Mouse (Mus musculus) bone marrow, adult 2 months (tissue): ENCODE measurements around the gene Gm42421. TPM values are rescaled to one million over a fixed set of nuclear protein-coding genes. Genes with fewer than 3 reads are reported as not detected.

Source experiments
- H3K27ac ChIP-seq: fragments of 200-500 bp; 2 replicates; pipeline ENCODE4 v1.5.1; 2012; ENCODE audit warnings: low read depth, mild to moderate bottlenecking, control low read depth, inconsistent platforms, low read length; ENCODE audit not compliant: control insufficient read depth, poor library complexity, insufficient read depth
- H3K4me1 ChIP-seq: fragments of 200-500 bp; 2 replicates; pipeline ENCODE4 v1.6.1; 2011; ENCODE audit warnings: low read length; ENCODE audit not compliant: control insufficient read depth, insufficient read depth
- H3K4me3 ChIP-seq: fragments of 200-500 bp; replicated peaks from 2 replicates; pipeline ENCODE3; 2011; ENCODE audit warnings: mild to moderate bottlenecking, low read depth, low read length, control low read depth; ENCODE audit not compliant: control insufficient read depth
- CTCF ChIP-seq: fragments of 200-500 bp; IDR thresholded peaks from 2 replicates; pipeline ENCODE4 v1.5.1; 2011; ENCODE audit warnings: low read length, control low read depth; ENCODE audit not compliant: control insufficient read depth, insufficient read depth
- POLR2A ChIP-seq: fragments of 200-500 bp; IDR thresholded peaks from 2 replicates; pipeline ENCODE4 v1.6.1; 2011; ENCODE audit warnings: low read depth, mild to moderate bottlenecking, control low read depth, low read length, borderline replicate concordance; ENCODE audit not compliant: control insufficient read depth
- WGBS: fragments of 180-500 bp; shearing (Covaris S2); methylation state at CpG from one replicate; pipeline ENCODE4 v1.1.7; 2018; 5-methylcytosine and 5-hydroxymethylcytosine counted together
- polyA plus RNA-seq: library from polyadenylated mRNA; stranded (reverse); fragments of >200 nt; gene quantifications from 2 replicates; pipeline ENCODE4 v1.2.4, GENCODE M21; 2011; ENCODE audit warnings: low replicate concordance; ENCODE audit not compliant: missing spikeins, insufficient read depth, insufficient read length

Gm42421 gene
- polyA plus RNA-seq = 1.5 and 4.5 TPM in 2 replicates

DNA sequence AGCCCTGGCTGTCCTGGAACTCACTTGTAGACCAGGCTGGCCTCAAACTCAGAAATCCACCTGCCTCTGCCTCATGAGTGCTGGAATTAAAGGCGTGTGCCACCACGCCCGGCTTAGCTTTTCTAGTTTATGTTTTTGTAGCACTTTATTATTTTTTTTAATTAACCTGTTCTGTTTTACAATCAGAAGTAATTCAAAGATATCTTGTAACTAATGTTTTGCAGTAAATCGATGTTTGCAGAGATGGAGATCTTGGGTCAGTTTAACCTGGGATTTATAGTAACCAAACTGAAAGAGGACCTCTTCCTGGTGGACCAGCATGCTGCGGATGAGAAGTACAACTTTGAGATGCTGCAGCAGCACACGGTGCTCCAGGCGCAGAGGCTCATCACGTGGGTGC is at the start of gene Gm42421:
TSS of gene Gm42421 (plus strand) at position 301 of the 400 bp plus-strand sequence.
- TF ChIP-seq POLR2A (no peak), CTCF (no peak)
- Histone ChIP-seq H3K27ac (no peak within 1 kb of the TSS), H3K4me3 (no peak within 1 kb of the TSS), H3K4me1 (no peaks in the 10 kb centered on the region; the same call in 1 of the 2 replicates)
- 93% methylated on average over 8 of the region's 8 CpGs for WGBS

- TF ChIP-seq CTCF (no peak), POLR2A (no peak)
- H3K4me3 ChIP-seq = no peak overlapping the region
- 98% methylated on average over 3 of the region's 3 CpGs for WGBS
- H3K27ac ChIP-seq = no peak overlapping the region
- no peaks in the 10 kb centered on the region for H3K4me1 ChIP-seq
Observed at GRCm38 (mm10) chr5:143885274-143885673, 42.7 kb upstream of the Gm42421 start.

DNA sequence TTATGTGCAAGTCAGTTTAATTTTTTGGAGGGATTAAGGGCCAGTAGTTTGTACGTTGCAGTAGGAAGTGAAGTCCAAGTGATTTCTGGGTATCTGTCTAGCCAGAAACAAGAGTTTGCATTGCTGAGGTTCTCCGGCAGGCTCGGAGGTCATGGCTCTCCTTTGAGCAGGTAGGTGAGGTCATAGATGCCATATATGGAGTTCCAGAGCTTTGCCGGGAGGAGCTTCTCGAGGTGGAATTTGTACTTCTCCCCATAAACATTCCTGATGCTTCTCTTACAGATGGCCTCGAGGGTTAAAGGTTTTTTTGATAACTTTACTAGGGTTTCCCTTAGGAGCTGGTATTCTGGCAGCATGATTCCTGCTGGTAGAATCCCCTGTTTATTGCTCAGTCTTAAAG is 37.2 kb upstream of the Gm42421 start:
- Histone ChIP-seq H3K27ac (no peak overlapping the region), H3K4me1 (no peaks in the 10 kb centered on the region; the same call in 1 of the 2 replicates), H3K4me3 (no peak overlapping the region)
- 95% methylated on average over 6 of the region's 6 CpGs for WGBS
- TF ChIP-seq CTCF (no peak), POLR2A (no peak)

- TF ChIP-seq POLR2A (no peak), CTCF (no peak)
- H3K27ac ChIP-seq = no peak overlapping the region
- WGBS = 76% methylated on average over 9 of the region's 9 CpGs
- H3K4me3 ChIP-seq = no peak overlapping the region
- no peaks in the 10 kb centered on the region; the same call in 1 of the 2 replicates for H3K4me1 ChIP-seq
Observed at GRCm38 (mm10) chr5:143892255-143892886, 35.6 kb upstream of the Gm42421 start.

DNA sequence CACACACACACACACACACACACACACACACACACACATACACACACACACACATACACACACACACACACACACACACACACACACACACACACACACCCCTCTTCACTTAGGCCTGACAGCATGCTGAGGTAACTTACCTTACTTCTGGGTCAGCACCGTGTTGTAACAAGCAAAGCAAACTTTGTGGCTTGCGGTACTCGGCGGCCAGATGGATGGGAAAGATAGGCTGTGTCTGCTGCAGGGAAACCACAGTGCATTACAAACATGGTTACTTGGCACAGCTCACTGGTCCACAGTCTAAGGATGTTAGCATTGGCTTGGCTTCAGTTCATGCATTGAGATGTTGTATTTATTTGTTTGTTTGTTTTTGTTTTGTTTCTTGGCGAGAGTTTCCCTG is 34.6 kb upstream of the Gm42421 start:
- H3K4me1 ChIP-seq = no peaks in the 10 kb centered on the region; the same call in 1 of the 2 replicates
- no peak overlapping the region for H3K27ac ChIP-seq
- no peak for TF ChIP-seq CTCF
- no peak for TF ChIP-seq POLR2A
- H3K4me3 ChIP-seq = no peak overlapping the region
- 17% methylated on average over 5 of the region's 5 CpGs for WGBS

GRCm38 (mm10) chr5:143897635-143898330 is 30.2 kb upstream of the Gm42421 start, which contains the start of gene Ankrd61:
Gene Ankrd61, minus strand, starts transcription at chr5:143897685.
- TF ChIP-seq POLR2A (no peak), CTCF (no peak)
- H3K4me1 ChIP-seq = no peaks in the 10 kb centered on the region; the same call in 1 of the 2 replicates
- H3K27ac ChIP-seq = no peak within 1 kb of the TSS
- WGBS = 93% methylated on average over 14 of the region's 14 CpGs
- no peak within 1 kb of the TSS for H3K4me3 ChIP-seq

DNA sequence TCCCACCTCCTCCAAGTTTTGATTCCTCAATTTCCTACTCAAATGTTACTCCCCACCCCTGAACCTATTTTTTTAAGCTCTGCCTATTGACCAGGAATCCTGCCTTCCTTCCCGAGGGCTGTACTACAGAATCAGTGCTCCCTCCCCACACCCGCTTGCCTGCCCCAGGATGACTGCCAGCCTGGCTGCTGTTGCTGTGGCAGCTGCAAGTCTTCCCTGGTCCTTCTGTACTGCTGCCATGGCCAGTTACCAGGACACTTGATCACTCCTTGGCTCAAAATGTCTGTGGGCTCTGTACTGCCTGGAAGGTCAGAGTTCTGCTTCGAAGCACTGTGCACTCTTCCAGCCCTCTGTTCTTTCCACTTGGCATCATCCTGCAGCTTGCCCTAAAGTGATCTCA is 25.9 kb upstream of the Gm42421 start:
- Histone ChIP-seq H3K4me1 (no peaks in the 10 kb centered on the region), H3K27ac (no peak overlapping the region), H3K4me3 (no peak overlapping the region)
- 85% methylated on average over 3 of the region's 3 CpGs for WGBS
- TF ChIP-seq POLR2A (no peak), CTCF (no peak)

DNA sequence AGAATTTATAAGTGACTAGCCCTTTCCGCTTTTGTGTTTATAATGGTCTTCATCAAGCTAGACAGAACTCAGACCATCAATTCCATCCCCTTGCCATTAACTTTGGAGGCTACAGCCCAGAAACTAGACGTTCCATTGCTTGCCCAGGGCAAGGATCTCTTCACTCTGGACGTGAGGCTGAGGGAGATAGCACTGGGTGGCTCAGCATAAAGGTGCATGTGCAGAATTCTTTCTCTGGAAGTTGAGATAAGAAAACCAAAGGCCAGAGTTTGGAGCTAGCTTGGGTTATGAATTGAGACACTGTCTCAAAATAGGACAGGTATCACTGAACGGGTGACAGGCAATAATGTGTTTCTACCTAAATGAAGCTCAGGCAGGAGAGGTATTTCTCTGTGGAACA is 24.2 kb upstream of the Gm42421 start:
- TF ChIP-seq POLR2A (no peak), CTCF (no peak)
- H3K4me1 ChIP-seq = no peaks in the 10 kb centered on the region
- WGBS = 68% methylated on average over 4 of the region's 4 CpGs
- H3K4me3 ChIP-seq = no peak overlapping the region
- H3K27ac ChIP-seq = no peak overlapping the region

GRCm38 (mm10) chr5:143906429-143906828 is 21.5 kb upstream of the Gm42421 start:
- Histone ChIP-seq H3K4me1 (no peaks in the 10 kb centered on the region), H3K4me3 (no peak overlapping the region), H3K27ac (no peak overlapping the region)
- WGBS = 81% methylated on average over 8 of the region's 8 CpGs
- TF ChIP-seq CTCF = no peak
- no peak for TF ChIP-seq POLR2A
